Mouse (Mus musculus): ENCODE measurements around the gene Sdhaf3. TPM values are rescaled to one million over a fixed set of nuclear protein-coding genes. Genes with fewer than 3 reads are reported as not detected.
"Not testable (repeated sequence)": the region's sequence is repeated elsewhere in the genome, so short reads cannot be mapped to it uniquely, and the experiment has no call there.

The Sdhaf3 gene
- total RNA-seq (2021) (1 to 10 TPM; 5.0 to 6.3 TPM), polyA plus RNA-seq (2012; rRNA removed) (0.17 and 0.18 TPM in 2 replicates)
- long read RNA-seq, full-length matches to known transcripts, result 12 of 12 reads
- long read RNA-seq, partial matches to known transcripts, result 0 of 12 reads
- long read RNA-seq, other reads (novel, unspliced or antisense), result 0 of 12 reads

GRCm38 (mm10) chr6:6955764-6956561, at the start of gene Sdhaf3:
Gene Sdhaf3 (plus strand): TSS chr6:6956004.
- DNase-seq, result peak; percentile 96

- peak; percentile 37 for DNase-seq
Observed at GRCm38 (mm10) chr6:6909586-6909985, 46.2 kb upstream of the Sdhaf3 start.

- no peak for DNase-seq
Observed at GRCm38 (mm10) chr6:6914304-6914703, 41.5 kb upstream of the Sdhaf3 start.

- DNase-seq, result peak; percentile 64
Observed at GRCm38 (mm10) chr6:6914849-6915525, 40.8 kb upstream of the Sdhaf3 start.

- DNase-seq, result no peak
Observed at GRCm38 (mm10) chr6:6915526-6915915, 40.3 kb upstream of the Sdhaf3 start.

- DNase-seq, result no peak
Observed at GRCm38 (mm10) chr6:6917334-6917733, 38.5 kb upstream of the Sdhaf3 start.

GRCm38 (mm10) chr6:6925264-6925663, 30.5 kb upstream of the Sdhaf3 start:
- no peak for DNase-seq

GRCm38 (mm10) chr6:6930831-6931230, 25.0 kb upstream of the Sdhaf3 start:
- DNase-seq, result peak; percentile 61

- DNase-seq, result no peak
Observed at GRCm38 (mm10) chr6:6931507-6931906, 24.3 kb upstream of the Sdhaf3 start.

- no peak for DNase-seq
Observed at GRCm38 (mm10) chr6:6940845-6941244, 15.0 kb upstream of the Sdhaf3 start.

GRCm38 (mm10) chr6:6942813-6943212, 13.0 kb upstream of the Sdhaf3 start:
- DNase-seq, result peak; percentile 44

GRCm38 (mm10) chr6:6947650-6948049, 8.2 kb upstream of the Sdhaf3 start:
- no peak for DNase-seq

- DNase-seq, result no peak
Observed at GRCm38 (mm10) chr6:6955395-6955763, 425 bp upstream of the Sdhaf3 start.

GRCm38 (mm10) chr6:6959234-6959633, 3.4 kb downstream of the Sdhaf3 start:
- DNase-seq, result not testable (repeated sequence)

- no peak for DNase-seq
Observed at GRCm38 (mm10) chr6:6997226-6997946, 41.6 kb downstream of the Sdhaf3 start.

- DNase-seq, result no peak
Observed at GRCm38 (mm10) chr6:6997956-6998355, 42.2 kb downstream of the Sdhaf3 start.

GRCm38 (mm10) chr6:6999015-6999414, 43.2 kb downstream of the Sdhaf3 start:
- DNase-seq, result no peak

- DNase-seq, result no peak
Observed at GRCm38 (mm10) chr6:7003085-7003484, 47.3 kb downstream of the Sdhaf3 start.

- no peak for DNase-seq
Observed at GRCm38 (mm10) chr6:7004005-7004404, 48.2 kb downstream of the Sdhaf3 start.

GRCm38 (mm10) chr6:7038087-7038486, 82.3 kb downstream of the Sdhaf3 start:
- no peak for DNase-seq

GRCm38 (mm10) chr6:7038835-7039234, 83.0 kb downstream of the Sdhaf3 start:
- no peak for DNase-seq

- DNase-seq, result no peak
Observed at GRCm38 (mm10) chr6:7041912-7042311, 86.1 kb downstream of the Sdhaf3 start.

GRCm38 (mm10) chr6:7062819-7063218, 107.0 kb downstream of the Sdhaf3 start:
- no peak for DNase-seq
